In genomic region chr2:108827106-108827838, GRCm38 (mm10) we compare ENCODE assay signal across 8 mouse cellular contexts.
DNase-seq lines count a peak whose midpoint lies in the region; ATAC-seq and TF ChIP-seq lines count a peak whose summit lies in the region.

No protein-coding gene starts in this region.

- no peaks in the 10 kb centered on the region for H3K27me3 ChIP-seq in heart, postnatal 0 days (ENCODE audit: control insufficient read depth, insufficient read depth, low read length)
- no peaks in the 10 kb centered on the region for H3K27me3 ChIP-seq in midbrain, embryonic 15.5 days (replicated peaks)
- H3K27me3 ChIP-seq in thymus, adult 2 months (ENCODE audit: control insufficient read depth, insufficient read depth, low read length): no peaks in the 10 kb centered on the region

- WGBS in heart, postnatal 0 days: 11% methylated on average over 12 of the region's 12 CpGs
- 3% methylated on average over 12 of the region's 12 CpGs for WGBS in midbrain, embryonic 15.5 days
- WGBS in thymus, adult 2 months: 33% methylated on average over 12 of the region's 12 CpGs

- H3K36me3 ChIP-seq in heart, postnatal 0 days (replicated peaks; ENCODE audit: control insufficient read depth, insufficient read depth, low read length): no peaks in the 10 kb centered on the region
- no peaks in the 10 kb centered on the region for H3K36me3 ChIP-seq in midbrain, embryonic 15.5 days (replicated peaks)
- H3K36me3 ChIP-seq in thymus, adult 2 months (ENCODE audit: control insufficient read depth, insufficient read depth, low read length): no peaks in the 10 kb centered on the region

- no peak for DNase-seq in layer of hippocampus, adult 2 months (ENCODE audit: low spot score in 2 of 2)
- DNase-seq in layer of hippocampus, adult 9-10 months (ENCODE audit: low spot score): no peak
- peak; percentile 77 for DNase-seq in embryo, embryonic 9.5 days (ENCODE audit: extremely low spot score)
- DNase-seq in heart, postnatal 0 days (ENCODE audit: low spot score): peak; percentile 74
- DNase-seq in thymus, adult 2 months: no peak
- DNase-seq in layer of hippocampus, adult 9-11 months: no peak
- no peak for DNase-seq in gastrocnemius, adult 8-10 months (ENCODE audit: low spot score in 2 of 2)

- TF ChIP-seq CTCF in layer of hippocampus, adult 2 months (conservative IDR thresholded peaks at IDR 0.05): no peak
- TF ChIP-seq CTCF in heart, postnatal 0 days (IDR thresholded peaks at IDR 0.05; ENCODE audit: low read depth): no peak
- TF ChIP-seq CTCF in thymus, adult 2 months (IDR thresholded peaks at IDR 0.05; ENCODE audit: borderline replicate concordance, control insufficient read depth, extremely low read depth, insufficient read depth, low read length, poor library complexity): no peak

- H3K4me3 ChIP-seq in layer of hippocampus, adult 2 months: no peak overlapping the region
- no peak overlapping the region for H3K4me3 ChIP-seq in heart, postnatal 0 days (ENCODE audit: low read depth, low read length)
- no peak overlapping the region for H3K4me3 ChIP-seq in midbrain, embryonic 15.5 days
- H3K4me3 ChIP-seq in thymus, adult 2 months (ENCODE audit: control insufficient read depth, insufficient read depth, low read length): no peak overlapping the region

- no peak for TF ChIP-seq POLR2A in thymus, adult 2 months (IDR thresholded peaks at IDR 0.05; ENCODE audit: control insufficient read depth, extremely low read depth, insufficient read depth, low read length, poor library complexity)

- peak overlapping the region; percentile 19; the same call in 1 of the 2 replicates for H3K4me2 ChIP-seq in heart, postnatal 0 days (ENCODE audit: low read depth, low read length)
- peak overlapping the region; percentile 37 for H3K4me2 ChIP-seq in midbrain, embryonic 15.5 days

- H3K27ac ChIP-seq in layer of hippocampus, adult 2 months: peak overlapping the region; percentile 57; the same call in 1 of the 2 replicates
- H3K27ac ChIP-seq in heart, postnatal 0 days (ENCODE audit: low read depth): peak overlapping the region; percentile 47; the same call in 1 of the 2 replicates
- peak overlapping the region; percentile 53; the same call in 1 of the 2 replicates for H3K27ac ChIP-seq in midbrain, embryonic 15.5 days
- no peak overlapping the region for H3K27ac ChIP-seq in thymus, adult 2 months (ENCODE audit: control insufficient read depth, insufficient read depth, low read length)

- H3K4me1 ChIP-seq in heart, postnatal 0 days (ENCODE audit: control insufficient read depth, insufficient read depth): peaks cover 6% of the 10 kb centered on the region
- H3K4me1 ChIP-seq in midbrain, embryonic 15.5 days: peaks cover 15% of the 10 kb centered on the region
- H3K4me1 ChIP-seq in thymus, adult 2 months (replicated peaks; ENCODE audit: control insufficient read depth, insufficient read depth, low read length): no peaks in the 10 kb centered on the region

- no peaks in the 10 kb centered on the region for H3K9me3 ChIP-seq in heart, postnatal 0 days (replicated peaks; ENCODE audit: control insufficient read depth, low read length)
- no peaks in the 10 kb centered on the region for H3K9me3 ChIP-seq in midbrain, embryonic 15.5 days

- H3K9ac ChIP-seq in heart, postnatal 0 days (replicated peaks; ENCODE audit: low read depth, low read length): no peak overlapping the region
- no peak overlapping the region for H3K9ac ChIP-seq in midbrain, embryonic 15.5 days

- no peak for TF ChIP-seq EP300 in heart, postnatal 0 days (IDR thresholded peaks at IDR 0.05; ENCODE audit: low read depth)

- peak; percentile 92 for ATAC-seq in heart, postnatal 0 days (ENCODE audit: insufficient read depth, low read depth)
- peak; percentile 95 for ATAC-seq in midbrain, embryonic 15.5 days (replicated peaks)

Comparison
In these comparisons a context has a peak if more than half of its experiments do, and no peak if none do; other contexts are left out.
1. DNase-seq: peak in embryo, embryonic 9.5 days (single experiment) and heart, postnatal 0 days (single experiment); none in layer of hippocampus, adult 2 months (0 of 2), layer of hippocampus, adult 9-10 months (single experiment), thymus, adult 2 months (single experiment), layer of hippocampus, adult 9-11 months (single experiment) and gastrocnemius, adult 8-10 months (0 of 2).